Mouse (Mus musculus) embryo, embryonic 10.5 days (tissue): Measurements from ENCODE around the gene Mlh1.

ENCODE experiments used
- DNase-seq: peaks from one replicate; pipeline ENCODE4 v3.0.0-alpha.2; 2015; ENCODE audit warnings: low spot score

Gene Mlh1

GRCm38 (mm10) chr9:111285676-111286075 is 14.1 kb upstream of the Mlh1 start:
- peak; percentile 66 for DNase-seq

DNA sequence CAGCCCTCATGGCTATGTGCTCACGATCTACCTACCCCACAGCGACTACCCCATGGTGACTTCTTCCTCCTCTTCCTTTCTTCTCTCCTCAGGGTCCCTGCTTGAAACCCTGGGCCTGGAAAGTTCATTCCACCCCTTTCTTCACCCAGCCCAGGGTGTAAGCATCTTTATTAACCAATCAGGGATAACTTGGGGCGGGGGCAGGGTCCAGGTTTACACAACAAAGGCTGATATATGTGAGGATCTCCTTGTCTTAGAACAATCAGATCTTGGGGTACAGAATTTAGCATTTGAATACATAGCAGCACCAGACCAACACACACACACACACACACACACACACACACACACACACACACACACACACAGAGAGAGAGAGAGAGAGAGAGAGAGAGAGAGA is 13.5 kb upstream of the Mlh1 start:
- DNase-seq: no peak

GRCm38 (mm10) chr9:111275156-111275555 is 3.6 kb upstream of the Mlh1 start:
- no peak for DNase-seq

DNA sequence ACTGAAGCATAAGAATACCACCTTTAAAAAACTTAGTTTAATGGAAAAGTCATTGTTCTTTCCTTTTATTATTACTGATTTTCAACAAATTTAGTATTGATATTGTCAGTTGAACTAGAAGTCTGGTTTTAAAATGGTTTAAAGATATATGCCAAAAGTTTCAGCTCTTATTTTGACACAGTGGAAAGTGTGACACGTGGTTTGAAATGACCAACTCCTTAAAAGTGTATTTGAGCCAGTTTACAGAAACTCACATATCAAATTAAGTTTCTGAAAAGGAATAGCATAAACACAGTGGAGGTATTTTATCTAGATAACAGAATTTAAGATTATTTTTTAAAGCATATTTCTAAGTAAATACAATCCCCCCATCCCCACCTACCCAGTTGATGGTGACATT is 2.4 kb upstream of the Mlh1 start:
- DNase-seq: no peak

GRCm38 (mm10) chr9:111272996-111273785 is 1.6 kb upstream of the Mlh1 start:
- DNase-seq: no peak

DNA sequence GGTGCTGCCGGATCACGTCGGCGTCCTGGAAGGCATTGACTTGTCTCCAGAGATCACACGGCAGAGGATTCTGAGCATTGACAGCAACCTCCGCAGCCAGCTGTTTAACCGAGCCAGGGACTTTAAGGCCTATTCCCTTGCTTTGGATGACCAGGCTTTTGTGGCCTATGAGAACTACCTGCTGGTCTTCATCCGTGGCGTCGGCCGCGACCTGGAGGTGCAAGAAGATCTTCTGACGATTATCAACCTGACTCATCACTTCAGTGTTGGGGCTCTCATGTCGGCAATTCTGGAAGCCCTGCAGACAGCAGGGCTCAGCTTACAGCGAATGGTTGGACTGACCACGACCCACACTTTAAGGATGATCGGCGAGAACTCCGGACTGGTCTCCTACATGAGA is 765 bp upstream of the Mlh1 start:
- peak; percentile 46 for DNase-seq

- peak; percentile 71 for DNase-seq
Measured at GRCm38 (mm10) chr9:111271056-111271433, 546 bp downstream of the Mlh1 start.

GRCm38 (mm10) chr9:111270606-111271005 is 985 bp downstream of the Mlh1 start:
- DNase-seq: no peak

GRCm38 (mm10) chr9:111267998-111268397 is 3.6 kb downstream of the Mlh1 start:
- no peak for DNase-seq

DNA sequence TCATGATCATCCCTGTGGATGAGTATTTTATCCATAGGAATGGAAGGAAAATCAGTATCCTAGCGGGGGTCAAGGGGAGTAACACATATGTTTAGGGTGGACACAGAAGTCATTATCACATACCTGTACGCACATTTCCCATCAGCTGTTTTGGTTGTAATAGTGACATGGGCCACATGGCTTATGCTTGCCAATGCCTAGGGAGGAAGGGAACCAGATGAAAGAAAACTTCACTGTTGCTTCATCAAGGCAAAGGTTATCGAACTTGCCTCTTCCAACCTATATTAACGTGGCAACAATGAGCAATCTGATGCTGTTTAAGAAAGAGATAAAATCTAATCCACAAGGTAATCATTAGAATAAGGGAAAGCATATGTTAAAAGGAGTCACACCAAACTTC is 10.2 kb downstream of the Mlh1 start:
- DNase-seq: no peak

- DNase-seq: no peak
Measured at GRCm38 (mm10) chr9:111260360-111260985, 11.1 kb downstream of the Mlh1 start.

- no peak for DNase-seq
Measured at GRCm38 (mm10) chr9:111252161-111252869, 19.3 kb downstream of the Mlh1 start.

- DNase-seq: peak; percentile 53
Measured at GRCm38 (mm10) chr9:111247682-111248246, 23.8 kb downstream of the Mlh1 start.

DNA sequence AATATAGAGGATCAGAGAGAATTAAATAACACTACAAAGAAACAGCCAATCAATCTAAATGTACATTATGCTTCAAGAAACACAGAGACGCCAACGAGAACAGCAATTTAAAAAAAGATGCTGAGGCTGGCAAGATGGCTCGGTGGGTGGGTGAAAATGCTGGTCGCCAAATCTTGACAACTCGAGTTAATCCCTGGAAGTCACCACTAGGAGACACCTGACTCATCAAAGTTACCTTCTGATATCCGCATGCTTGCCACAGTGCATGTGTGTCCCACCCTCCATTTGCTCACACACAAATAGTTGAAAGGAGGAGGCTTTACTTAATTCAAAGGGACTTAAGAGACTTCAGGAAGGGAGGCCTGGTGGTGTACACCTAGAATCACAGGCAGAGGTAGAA is 26.0 kb downstream of the Mlh1 start:
- no peak for DNase-seq

DNA sequence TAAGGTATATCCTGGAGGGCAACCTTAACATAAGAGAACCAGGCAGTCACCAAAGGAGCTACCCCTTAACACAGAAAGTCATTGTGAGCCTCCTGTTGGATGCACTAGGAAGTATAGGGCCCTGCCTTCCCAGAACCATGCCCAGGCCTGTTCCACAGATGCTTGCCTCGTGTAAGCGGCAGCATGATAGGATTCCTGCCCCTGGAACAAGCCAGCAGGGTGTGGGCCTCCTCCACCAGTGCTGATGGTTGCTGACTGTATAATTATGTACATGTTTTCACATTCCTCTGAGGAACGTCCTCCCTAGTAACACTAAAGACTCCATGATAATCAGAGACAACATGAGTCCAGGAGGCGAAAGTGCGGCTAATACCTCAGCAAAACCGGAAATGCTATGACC is 28.2 kb downstream of the Mlh1 start:
- DNase-seq: no peak

GRCm38 (mm10) chr9:111239821-111240220 is 31.8 kb downstream of the Mlh1 start:
- DNase-seq: no peak

DNA sequence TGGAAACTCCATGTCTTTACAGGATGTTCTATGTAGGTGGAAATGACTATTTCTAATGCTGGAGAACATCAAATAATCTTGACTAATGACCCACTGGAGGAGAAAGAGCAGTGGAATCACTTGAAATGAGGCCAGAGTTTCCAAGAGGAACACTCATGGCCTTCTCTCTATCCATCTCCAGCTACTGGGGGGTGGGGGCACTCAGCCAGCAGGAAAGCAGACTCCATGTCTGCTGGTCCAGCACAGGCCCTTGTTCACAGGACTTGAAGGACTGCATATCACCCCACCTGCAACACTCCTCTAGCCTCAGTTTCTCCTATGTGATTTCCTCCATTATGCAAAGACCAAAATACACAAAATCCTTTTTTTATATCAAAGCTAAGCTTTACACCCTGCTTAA is 33.9 kb downstream of the Mlh1 start:
- DNase-seq: no peak

- no peak for DNase-seq
Measured at GRCm38 (mm10) chr9:111234701-111235100, 36.9 kb downstream of the Mlh1 start.

- no peak for DNase-seq
Measured at GRCm38 (mm10) chr9:111228446-111228845, 43.1 kb downstream of the Mlh1 start.

DNA sequence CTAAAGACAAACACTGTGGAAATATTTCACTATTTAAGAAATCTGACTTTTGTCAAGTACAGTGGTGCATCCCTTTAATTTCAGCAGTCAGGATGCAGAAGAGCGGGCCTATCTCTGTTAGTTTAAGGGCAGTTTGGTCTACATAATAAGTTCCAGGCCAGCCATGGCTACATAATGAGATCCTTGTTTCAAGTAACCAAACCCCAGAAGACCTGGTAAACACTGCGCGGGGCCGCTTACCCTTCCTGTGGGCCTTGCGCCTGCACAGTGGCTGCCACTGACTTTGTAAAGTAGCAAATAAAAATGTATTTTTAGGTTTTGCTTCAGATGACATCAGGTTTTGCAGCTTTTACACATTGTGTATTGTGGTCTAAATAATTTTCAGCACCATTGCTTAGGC is 48.2 kb downstream of the Mlh1 start:
- no peak for DNase-seq

DNA sequence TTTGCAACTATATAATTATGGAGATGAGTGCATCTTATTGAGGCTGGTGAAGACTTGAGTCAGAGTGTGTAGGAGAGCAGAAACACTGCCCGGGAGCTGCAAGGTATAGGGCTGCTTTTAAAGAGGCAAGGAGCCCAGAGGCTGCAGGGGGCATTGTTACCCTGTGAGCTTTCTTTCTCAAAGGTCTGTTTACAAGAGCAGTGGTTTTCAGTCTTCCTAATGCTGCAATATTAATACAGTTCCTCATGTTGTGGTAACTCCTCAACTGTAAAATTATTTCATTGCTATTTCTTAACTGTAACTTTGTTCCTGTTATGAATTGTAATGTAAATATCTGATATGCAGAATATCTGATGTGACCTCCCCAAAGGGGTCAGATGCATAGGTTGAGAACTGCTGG is 50.0 kb downstream of the Mlh1 start:
- no peak for DNase-seq

DNA sequence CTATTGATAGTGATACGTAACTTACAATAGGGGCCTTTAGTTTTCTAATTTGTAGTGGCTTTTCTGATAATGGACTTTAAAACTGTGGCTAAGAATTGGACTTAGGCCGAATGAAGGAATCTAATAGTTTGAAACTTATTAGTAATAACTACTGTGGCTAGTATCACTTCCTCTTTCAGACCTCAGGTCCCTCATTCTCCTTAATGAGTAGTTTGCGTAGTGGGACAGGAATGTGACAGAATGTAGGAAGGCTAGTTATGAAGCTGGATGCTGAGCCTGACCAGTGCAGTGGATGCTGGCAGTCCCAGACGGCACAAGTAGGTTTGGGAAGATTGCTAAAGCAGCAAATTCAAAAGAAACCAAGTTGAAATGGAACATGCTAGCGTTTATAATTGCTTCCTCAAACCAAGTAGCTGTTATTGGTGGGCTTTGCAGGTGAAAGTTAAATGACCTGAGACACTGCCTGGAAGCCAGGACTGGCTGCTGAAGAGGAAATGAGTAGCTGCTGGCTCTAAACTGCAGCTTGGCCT is 51.0 kb downstream of the Mlh1 start:
- no peak for DNase-seq

- DNase-seq: no peak
Measured at GRCm38 (mm10) chr9:111216424-111216823, 55.2 kb downstream of the Mlh1 start.
